Mouse (Mus musculus) bone marrow macrophage, adult 2 months (primary cell): ENCODE measurements around the gene Olfr1246.

Experiments used
- CTCF ChIP-seq: IDR thresholded peaks from 2 replicates; pipeline ENCODE4 v1.5.1; 2012; ENCODE audit warnings: low read depth, mild to moderate bottlenecking, low read length, moderate library complexity
- POLR2A ChIP-seq: IDR thresholded peaks from 2 replicates; pipeline ENCODE4 v1.6.1; 2012; ENCODE audit warnings: mild to moderate bottlenecking, low read depth, low read length, borderline replicate concordance

DNA sequence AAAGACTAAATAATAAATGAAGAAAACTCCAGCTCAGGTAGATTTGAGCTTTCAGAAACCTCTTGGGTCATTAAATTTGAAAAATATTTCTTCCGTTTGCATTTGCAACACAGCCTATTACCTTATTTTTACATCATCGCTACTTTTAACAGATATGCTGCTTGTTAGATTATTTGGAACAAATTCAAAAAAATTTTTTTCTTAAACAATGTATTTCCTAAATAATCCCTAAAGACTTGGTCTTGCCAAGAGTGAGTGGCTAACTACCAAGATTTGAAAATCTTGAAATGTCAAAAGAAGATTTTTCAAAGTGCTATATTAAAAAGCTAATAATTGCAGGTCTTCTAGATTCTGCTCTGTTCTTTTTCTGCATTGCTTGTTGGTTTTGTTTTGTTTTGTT lies 21.1 kb upstream of the Olfr1246 start, which contains the start of gene Olfr1247:
- no peak for TF ChIP-seq POLR2A
- TF ChIP-seq CTCF: no peak
